Mouse (Mus musculus): ENCODE results near the gene Kbtbd4. TPM values are rescaled to one million over a fixed set of nuclear protein-coding genes. Genes with fewer than 3 reads are reported as not detected.

Kbtbd4 gene
- total and polyA plus RNA-seq, 3 experiments, result 19.5 to 21.7 (median 20.5) TPM

DNA sequence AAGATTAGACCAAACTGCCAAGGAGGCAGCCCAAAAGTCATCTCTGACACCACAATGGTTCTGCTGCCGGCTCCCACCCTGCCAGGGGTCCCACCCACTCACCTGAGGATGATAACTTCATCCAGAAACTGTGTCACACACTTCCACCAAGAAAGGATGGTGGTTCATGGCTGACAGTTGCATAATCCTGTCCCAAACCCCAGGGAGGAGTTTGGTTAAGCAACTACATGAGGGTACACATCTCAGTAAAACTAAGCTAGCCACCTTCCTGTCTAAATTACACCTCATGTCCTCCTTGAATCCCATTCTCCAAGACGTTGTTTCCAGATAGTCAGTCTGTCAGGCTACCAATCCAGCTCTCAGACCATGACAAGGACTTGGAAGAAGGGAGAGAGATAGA is 27.7 kb downstream of the Kbtbd4 start:
- Histone ChIP-seq H3K27ac (ENCODE audit: insufficient read depth, low read depth) (no peak overlapping the region), H3K4me2 (ENCODE audit: insufficient read depth, low read depth, poor library complexity, severe bottlenecking) (0 out of 2 replicates have a peak overlapping the region, but pooled peaks have one; percentile 22)

DNA sequence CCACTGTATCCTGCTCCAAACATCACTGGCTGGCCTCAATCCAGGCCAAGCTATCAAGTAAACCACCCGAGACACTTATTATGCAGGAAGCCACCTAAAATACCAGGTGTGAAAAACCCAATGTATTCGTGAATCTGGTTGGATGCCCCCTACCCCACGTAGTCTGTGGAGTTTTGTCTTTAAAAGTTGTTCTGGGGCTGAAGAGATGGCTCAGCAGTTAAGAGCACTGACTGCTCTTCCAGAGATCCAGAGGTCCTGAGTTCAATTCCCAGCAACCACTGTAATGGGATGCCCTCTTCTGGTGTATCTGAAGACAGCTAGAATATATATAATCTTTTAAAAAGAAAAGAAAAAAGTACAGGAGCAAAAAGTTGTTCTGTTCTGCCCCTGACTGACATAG is 33.8 kb downstream of the Kbtbd4 start:
- H3K79me2 ChIP-seq (replicated peaks; ENCODE audit: control insufficient read depth, extremely low read depth, insufficient read depth, poor library complexity, severe bottlenecking), result peaks cover 30% of the 10 kb centered on the region
- peaks cover 2 to 21% of the 10 kb centered on the region in 2 experiments for H3K4me1 ChIP-seq (ENCODE audit: control insufficient read depth in 1 of 2, insufficient read depth in 2 of 2)
- DNase-seq (ENCODE audit: extremely low read depth), result no peak
- dilution Hi-C loops (cut with MboI; ENCODE audit: extremely low pct_ligation_motif_present, extremely low pct_unique_long_range_greater_than_20kb, low sequenced_read_pairs), result no loop called here
- no peak overlapping the region for H3K4me3 ChIP-seq (replicated peaks in 1 of 3; ENCODE audit: low read depth in 2 of 3, low read length in 2 of 3, poor library complexity in 1 of 3)
- no peaks in the 10 kb centered on the region for H3K27me3 ChIP-seq (replicated peaks)
- TF ChIP-seq BHLHE40 (IDR thresholded peaks at IDR 0.05; ENCODE audit: low read depth, low read length) (no peak), ELF1 (IDR thresholded peaks at IDR 0.05; ENCODE audit: low read depth, low read length) (no peak), RAD21 (IDR thresholded peaks at IDR 0.05; ENCODE audit: low read depth, low read length) (peak; percentile 5), TBP (conservative IDR thresholded peaks at IDR 0.05; ENCODE audit: low read depth, low read length) (peak; percentile 85), MEF2A (IDR thresholded peaks at IDR 0.05; ENCODE audit: borderline replicate concordance, low read depth, low read length) (no peak), CTCF (conservative IDR thresholded peaks at IDR 0.05 in 1 of 2, IDR thresholded peaks at IDR 0.05 in 1 of 2; ENCODE audit: low read depth in 2 of 2, low read length in 2 of 2) (peak in 1 of 2 experiments; percentile 22; a peak in 1 of 4 replicates)
- H3K4me2 ChIP-seq (ENCODE audit: insufficient read depth, low read depth, poor library complexity, severe bottlenecking), result no peak overlapping the region
- in situ Hi-C loops (cut with MboI; ENCODE audit: low pct_ligation_motif_present, low pct_unique_long_range_greater_than_20kb, low sequenced_read_pairs), result no loop called here
- H3K9ac ChIP-seq (ENCODE audit: insufficient read depth, low read depth), result no peak overlapping the region
- no peak overlapping the region for H3K27ac ChIP-seq (ENCODE audit: insufficient read depth, low read depth)
- H3K9me3 ChIP-seq (replicated peaks; ENCODE audit: low read length), result no peaks in the 10 kb centered on the region
- peaks cover 0 to 5% of the 10 kb centered on the region in 2 experiments for H3K36me3 ChIP-seq (replicated peaks in 1 of 2; ENCODE audit: control insufficient read depth in 1 of 2, insufficient read depth in 1 of 2, low read length in 1 of 2)

More for the DNA sequence above, 27.7 kb downstream of the Kbtbd4 start:
- peaks cover 3% of the 10 kb centered on the region for H3K27me3 ChIP-seq (replicated peaks)
- 0 out of 2 replicates have a peak overlapping the region, but pooled peaks have one; percentile 3 for H3K9ac ChIP-seq (ENCODE audit: insufficient read depth, low read depth)
- DNase-seq (ENCODE audit: extremely low read depth), result no peak
- H3K4me3 ChIP-seq (replicated peaks in 1 of 3; ENCODE audit: low read depth in 2 of 3, low read length in 2 of 3, poor library complexity in 1 of 3), result no peak overlapping the region
- 0 out of 4 replicates have a peak, but pooled peaks cover 0 to 3% of the 10 kb centered on the region in 2 experiments for H3K4me1 ChIP-seq (ENCODE audit: control insufficient read depth in 1 of 2, insufficient read depth in 2 of 2)
- no peaks in the 10 kb centered on the region for H3K9me3 ChIP-seq (replicated peaks; ENCODE audit: low read length)
- in situ Hi-C loops (cut with MboI; ENCODE audit: low pct_ligation_motif_present, low pct_unique_long_range_greater_than_20kb, low sequenced_read_pairs) (no loop called here), dilution Hi-C loops (cut with MboI; ENCODE audit: extremely low pct_ligation_motif_present, extremely low pct_unique_long_range_greater_than_20kb, low sequenced_read_pairs) (no loop called here)
- no peaks in the 10 kb centered on the region for H3K36me3 ChIP-seq (replicated peaks in 1 of 2; ENCODE audit: control insufficient read depth in 1 of 2, insufficient read depth in 1 of 2, low read length in 1 of 2)
- no peaks in the 10 kb centered on the region for H3K79me2 ChIP-seq (replicated peaks; ENCODE audit: control insufficient read depth, extremely low read depth, insufficient read depth, poor library complexity, severe bottlenecking)
- TF ChIP-seq POLR2AphosphoS2 (IDR thresholded peaks at IDR 0.05; ENCODE audit: low read depth, low read length) (no peak), CHD2 (IDR thresholded peaks at IDR 0.05; ENCODE audit: low read length) (no peak), MYC (IDR thresholded peaks at IDR 0.05; ENCODE audit: low read depth, low read length) (no peak), NELFE (IDR thresholded peaks at IDR 0.05; ENCODE audit: low read depth, low read length) (no peak), PAX5 (IDR thresholded peaks at IDR 0.05; ENCODE audit: low read length) (no peak), NRF1 (IDR thresholded peaks at IDR 0.05; ENCODE audit: low read depth, low read length) (no peak)

- Histone ChIP-seq H3K36me3 (replicated peaks in 1 of 2; ENCODE audit: control insufficient read depth in 1 of 2, insufficient read depth in 1 of 2, low read length in 1 of 2) (peaks cover 3 to 9% of the 10 kb centered on the region in 2 experiments), H3K79me2 (replicated peaks; ENCODE audit: control insufficient read depth, extremely low read depth, insufficient read depth, poor library complexity, severe bottlenecking) (peaks cover 44% of the 10 kb centered on the region), H3K4me2 (ENCODE audit: insufficient read depth, low read depth, poor library complexity, severe bottlenecking) (peak overlapping the region; percentile 67), H3K4me1 (ENCODE audit: control insufficient read depth in 1 of 2, insufficient read depth in 2 of 2) (peaks cover 4 to 35% of the 10 kb centered on the region in 2 experiments), H3K9me3 (replicated peaks; ENCODE audit: low read length) (no peaks in the 10 kb centered on the region), H3K4me3 (replicated peaks in 1 of 3; ENCODE audit: low read depth in 2 of 3, low read length in 2 of 3, poor library complexity in 1 of 3) (peak overlapping the region; percentile 53 to 82 (median 62)), H3K9ac (ENCODE audit: insufficient read depth, low read depth) (peak overlapping the region; percentile 49; the same call in 1 of the 2 replicates), H3K27ac (ENCODE audit: insufficient read depth, low read depth) (no peak overlapping the region), H3K27me3 (replicated peaks) (no peaks in the 10 kb centered on the region)
- DNase-seq (ENCODE audit: extremely low read depth), result no peak
- in situ Hi-C loops (cut with MboI; ENCODE audit: low pct_ligation_motif_present, low pct_unique_long_range_greater_than_20kb, low sequenced_read_pairs), result no loop called here
- dilution Hi-C loops (cut with MboI; ENCODE audit: extremely low pct_ligation_motif_present, extremely low pct_unique_long_range_greater_than_20kb, low sequenced_read_pairs), result no loop called here
- TF ChIP-seq MAX (IDR thresholded peaks at IDR 0.05; ENCODE audit: low read length) (0 out of 2 replicates have a peak, but pooled peaks have one; percentile 14), SIN3A (IDR thresholded peaks at IDR 0.05; ENCODE audit: low read length) (peak; percentile 30; the same call in 1 of the 2 replicates), MYC (IDR thresholded peaks at IDR 0.05; ENCODE audit: low read depth, low read length) (no peak)
Measured at GRCm38 (mm10) chr2:90939750-90940149, 35.2 kb downstream of the Kbtbd4 start.

Data from CH12.LX (cell line).